34 mouse cellular contexts compared by ENCODE assay signal in genomic region chr11:103651426-103651825, GRCm38 (mm10). TPM values are rescaled to one million over a fixed set of nuclear protein-coding genes. Genes with fewer than 3 reads are reported as not detected.
A peak's percentile ranks its signal among the peaks of the same experiment; 100 is the strongest.
DNase-seq lines count a peak whose midpoint lies in the region; ATAC-seq and TF ChIP-seq lines count a peak whose summit lies in the region.
"Had no signal": no experiment of that assay in that cellular context is flagged by ENCODE, and none has a peak within 500 bp of the region (broad histone marks: within the 10 kb centered on the region; RNA-seq: fewer than 3 reads in every experiment).

No protein-coding gene starts in this region.

- H3K27ac ChIP-seq in forebrain, postnatal 0 days (ENCODE audit: low read depth, low read length) = no peak overlapping the region
- no peak overlapping the region for H3K27ac ChIP-seq in forebrain, embryonic 14.5 days (ENCODE audit: low read depth, low read length)
- H3K27ac ChIP-seq in intestine, embryonic 16.5 days (ENCODE audit: low read length) = no peak overlapping the region
- H3K27ac ChIP-seq: embryonic facial prominence, embryonic 13.5 days; forebrain, embryonic 12.5 days; hindbrain, embryonic 12.5 days; limb, embryonic 15.5 days; liver, embryonic 14.5 days; lung, embryonic 15.5 days; neural tube, embryonic 13.5 days had no signal

- H3K4me3 ChIP-seq in forebrain, postnatal 0 days (ENCODE audit: low read depth, low read length) = peak overlapping the region; percentile 43; the same call in 1 of the 2 replicates
- H3K4me3 ChIP-seq in forebrain, embryonic 14.5 days (ENCODE audit: low read depth, low read length) = no peak overlapping the region
- no peak overlapping the region for H3K4me3 ChIP-seq in intestine, embryonic 16.5 days (ENCODE audit: low read length)
- H3K4me3 ChIP-seq: embryonic facial prominence, embryonic 13.5 days; erythroblast, embryonic 14.5 days; forebrain, embryonic 12.5 days; heart, embryonic 12.5 days; hindbrain, embryonic 12.5 days; limb, embryonic 15.5 days; lung, embryonic 15.5 days; myocyte; neural tube, embryonic 13.5 days had no signal

- no peaks in the 10 kb centered on the region for H3K36me3 ChIP-seq in forebrain, postnatal 0 days (ENCODE audit: insufficient read depth)
- H3K36me3 ChIP-seq in forebrain, embryonic 14.5 days (ENCODE audit: control insufficient read depth, insufficient read depth, low read length) = no peaks in the 10 kb centered on the region
- no peaks in the 10 kb centered on the region for H3K36me3 ChIP-seq in intestine, embryonic 16.5 days (ENCODE audit: control insufficient read depth, insufficient read depth, low read length)
- H3K36me3 ChIP-seq: embryonic facial prominence, embryonic 13.5 days; forebrain, embryonic 12.5 days; heart, embryonic 12.5 days; hindbrain, embryonic 12.5 days; limb, embryonic 15.5 days; lung, embryonic 15.5 days; neural tube, embryonic 13.5 days had no signal

- H3K9me3 ChIP-seq in forebrain, postnatal 0 days (ENCODE audit: low read length) = no peaks in the 10 kb centered on the region
- H3K9me3 ChIP-seq in forebrain, embryonic 14.5 days (replicated peaks; ENCODE audit: control insufficient read depth, low read length) = no peaks in the 10 kb centered on the region
- H3K9me3 ChIP-seq in intestine, embryonic 16.5 days (ENCODE audit: control insufficient read depth, low read length) = no peaks in the 10 kb centered on the region
- H3K9me3 ChIP-seq: embryonic facial prominence, embryonic 13.5 days; forebrain, embryonic 12.5 days; heart, embryonic 12.5 days; hindbrain, embryonic 12.5 days; limb, embryonic 15.5 days; lung, embryonic 15.5 days; neural tube, embryonic 13.5 days had no signal

- H3K9ac ChIP-seq in forebrain, postnatal 0 days = no peak overlapping the region
- no peak overlapping the region for H3K9ac ChIP-seq in forebrain, embryonic 14.5 days (ENCODE audit: low read length)
- no peak overlapping the region for H3K9ac ChIP-seq in intestine, embryonic 16.5 days (ENCODE audit: low read depth, low read length)
- H3K9ac ChIP-seq: embryonic facial prominence, embryonic 13.5 days; forebrain, embryonic 12.5 days; heart, embryonic 12.5 days; hindbrain, embryonic 12.5 days; limb, embryonic 15.5 days; liver, embryonic 14.5 days; lung, embryonic 15.5 days; neural tube, embryonic 13.5 days had no signal

- peak overlapping the region; percentile 28; the same call in 1 of the 2 replicates for H3K4me2 ChIP-seq in forebrain, postnatal 0 days (ENCODE audit: low read depth)
- H3K4me2 ChIP-seq in forebrain, embryonic 14.5 days (ENCODE audit: low read length) = no peak overlapping the region
- no peak overlapping the region for H3K4me2 ChIP-seq in intestine, embryonic 16.5 days (ENCODE audit: low read depth, low read length)
- H3K4me2 ChIP-seq: embryonic facial prominence, embryonic 13.5 days; forebrain, embryonic 12.5 days; heart, embryonic 12.5 days; hindbrain, embryonic 12.5 days; limb, embryonic 15.5 days; lung, embryonic 15.5 days; neural tube, embryonic 13.5 days had no signal

- H3K27me3 ChIP-seq in forebrain, postnatal 0 days (ENCODE audit: insufficient read depth, low read length) = peaks cover 60% of the 10 kb centered on the region
- peaks cover 86% of the 10 kb centered on the region for H3K27me3 ChIP-seq in forebrain, embryonic 14.5 days (replicated peaks; ENCODE audit: control insufficient read depth, insufficient read depth, low read length)
- peaks cover 54% of the 10 kb centered on the region for H3K27me3 ChIP-seq in intestine, embryonic 16.5 days (replicated peaks; ENCODE audit: control insufficient read depth, insufficient read depth, low read length)

- intact Hi-C loops in left cerebral cortex, postnatal 10 days (cut with DNase I) = no loop called here
- intact Hi-C loops in left cerebral cortex, postnatal 25 days (cut with DNase I) = no loop called here

- TF ChIP-seq CTCF in forebrain, postnatal 0 days (IDR thresholded peaks at IDR 0.05; ENCODE audit: low read depth) = no peak

- WGBS in forebrain, postnatal 0 days = 78% methylated on average over 6 of the region's 6 CpGs
- WGBS in forebrain, embryonic 14.5 days = 80% methylated on average over 6 of the region's 6 CpGs
- 78% methylated on average over 6 of the region's 6 CpGs for WGBS in intestine, embryonic 16.5 days

- no peak for DNase-seq in forebrain, postnatal 0 days
- DNase-seq in forebrain, embryonic 14.5 days (ENCODE audit: low spot score) = no peak
- DNase-seq in left cerebral cortex, adult 11 months (ENCODE audit: low spot score) = peak; percentile 45
- DNase-seq in left cerebral cortex, postnatal 10 days (ENCODE audit: extremely low spot score in 1 of 2, low spot score in 2 of 2) = no peak
- peak; percentile 60 to 83 for DNase-seq in left cerebral cortex, postnatal 25 days (ENCODE audit: low spot score in 2 of 2)
- peak; percentile 44 for DNase-seq in telencephalon, adult 2 months (ENCODE audit: low read depth, low spot score)
- DNase-seq: adrenal gland, adult 8-10 months; cerebellum, adult 2 months; cerebellum, postnatal 25 days; embryo, embryonic 11 days; gastrocnemius, postnatal 25 days; heart, adult 18-20 months; heart, postnatal 10 days; kidney, adult 18-20 months; lung, postnatal 4 days; thymus, postnatal 36 days had no signal

- H3K4me1 ChIP-seq in forebrain, postnatal 0 days (ENCODE audit: insufficient read depth) = peaks cover 20% of the 10 kb centered on the region
- peaks cover 3% of the 10 kb centered on the region; the same call in 1 of the 2 replicates for H3K4me1 ChIP-seq in forebrain, embryonic 14.5 days (ENCODE audit: control insufficient read depth, insufficient read depth, low read length)
- H3K4me1 ChIP-seq in intestine, embryonic 16.5 days (ENCODE audit: control insufficient read depth, insufficient read depth, low read length) = peaks cover 12% of the 10 kb centered on the region

- no peak for ATAC-seq in forebrain, postnatal 0 days
- no peak for ATAC-seq in forebrain, embryonic 14.5 days
- no peak for ATAC-seq in intestine, embryonic 16.5 days
- ATAC-seq: activated CD4-positive, CD25-positive, alpha-beta regulatory T cell, adult 4 months; midbrain, embryonic 16.5 days had no signal

RNA-seq across cellular contexts. Expression of gene Rprml, which starts 2.1 kb away (rescaled TPM):
- total RNA-seq in forebrain, postnatal 0 days (2014; rRNA removed) = 44.8 and 56.6 TPM in 2 replicates
- 65.4 and 71.1 TPM in 2 replicates for polyA plus RNA-seq in forebrain, postnatal 0 days (2015; fragmentation: Nextera tagmentation; extraction: Ambion mirVana)
- polyA plus RNA-seq in forebrain, embryonic 14.5 days (2014; fragmentation: Nextera tagmentation; extraction: Ambion mirVana) = 2.3 and 3.2 TPM in 2 replicates
- 100 to 1,000 TPM; 111 to 117 TPM for total RNA-seq in left cerebral cortex, postnatal 10 days (2021)
- 10 to 100 TPM; 84.4 to 96.3 TPM for total RNA-seq in left cerebral cortex, postnatal 25 days (2021)
- polyA plus RNA-seq in intestine, embryonic 16.5 days (2015; fragmentation: Nextera tagmentation; extraction: Ambion mirVana) = 0.44 and 0.81 TPM in 2 replicates
- total RNA-seq: gastrocnemius, postnatal 25 days; heart, adult 18-20 months; heart, postnatal 10 days; megakaryocyte-erythroid progenitor cell, adult 5-6 weeks had no signal
- polyA plus RNA-seq: activated CD4-positive, CD25-positive, alpha-beta regulatory T cell, adult 4 months; erythroblast, embryonic 14.5 days; forebrain, embryonic 12.5 days; hindbrain, embryonic 12.5 days; kidney, embryonic 16.5 days; liver, embryonic 14.5 days; lung, embryonic 15.5 days; neural tube, embryonic 13.5 days; spleen, adult 2 months; stomach, embryonic 14.5 days had no signal

RNA-seq across cellular contexts. Expression of gene Lyzl6, which starts 12.7 kb away (rescaled TPM):
- not detected in 2 replicates for total RNA-seq in forebrain, postnatal 0 days (2014; rRNA removed)
- not detected in 2 replicates for polyA plus RNA-seq in forebrain, postnatal 0 days (2015; fragmentation: Nextera tagmentation; extraction: Ambion mirVana)
- not detected in 2 replicates for polyA plus RNA-seq in forebrain, embryonic 14.5 days (2014; fragmentation: Nextera tagmentation; extraction: Ambion mirVana)
- not detected for total RNA-seq in left cerebral cortex, postnatal 10 days (2021)
- not detected for total RNA-seq in left cerebral cortex, postnatal 25 days (2021)
- not detected in 2 replicates for polyA plus RNA-seq in intestine, embryonic 16.5 days (2015; fragmentation: Nextera tagmentation; extraction: Ambion mirVana)
- total RNA-seq: adrenal gland, adult 8-10 months; gastrocnemius, postnatal 25 days; heart, adult 18-20 months; heart, postnatal 10 days; megakaryocyte-erythroid progenitor cell, adult 5-6 weeks had no signal
- polyA plus RNA-seq: activated CD4-positive, CD25-positive, alpha-beta regulatory T cell, adult 4 months; cerebellum, adult 2 months; embryonic facial prominence, embryonic 13.5 days; erythroblast, embryonic 14.5 days; forebrain, embryonic 12.5 days; heart, embryonic 12.5 days; hindbrain, embryonic 12.5 days; kidney, embryonic 16.5 days; large intestine, adult 2 months; limb, embryonic 15.5 days; liver, embryonic 14.5 days; lung, embryonic 15.5 days; midbrain, embryonic 16.5 days; myocyte; neural tube, embryonic 13.5 days; spleen, adult 2 months; stomach, embryonic 14.5 days had no signal

RNA-seq across cellular contexts. Expression of gene Gm884, which starts 30.5 kb away (rescaled TPM):
- not detected in 2 replicates for total RNA-seq in forebrain, postnatal 0 days (2014; rRNA removed)
- polyA plus RNA-seq in forebrain, postnatal 0 days (2015; fragmentation: Nextera tagmentation; extraction: Ambion mirVana) = not detected in 2 replicates
- not detected in 2 replicates for polyA plus RNA-seq in forebrain, embryonic 14.5 days (2014; fragmentation: Nextera tagmentation; extraction: Ambion mirVana)
- total RNA-seq in left cerebral cortex, postnatal 10 days (2021) = under 1 TPM; 0.02 to 0.04 TPM
- not detected for total RNA-seq in left cerebral cortex, postnatal 25 days (2021)
- polyA plus RNA-seq in intestine, embryonic 16.5 days (2015; fragmentation: Nextera tagmentation; extraction: Ambion mirVana) = not detected in 2 replicates
- total RNA-seq: adrenal gland, adult 8-10 months; gastrocnemius, postnatal 25 days; heart, adult 18-20 months; heart, postnatal 10 days; megakaryocyte-erythroid progenitor cell, adult 5-6 weeks had no signal
- polyA plus RNA-seq: activated CD4-positive, CD25-positive, alpha-beta regulatory T cell, adult 4 months; cerebellum, adult 2 months; embryonic facial prominence, embryonic 13.5 days; erythroblast, embryonic 14.5 days; forebrain, embryonic 12.5 days; heart, embryonic 12.5 days; hindbrain, embryonic 12.5 days; kidney, embryonic 16.5 days; large intestine, adult 2 months; limb, embryonic 15.5 days; liver, embryonic 14.5 days; lung, embryonic 15.5 days; midbrain, embryonic 16.5 days; myocyte; neural tube, embryonic 13.5 days; spleen, adult 2 months; stomach, embryonic 14.5 days had no signal

RNA-seq across cellular contexts. Expression of gene Gosr2, which starts 46.3 kb away (rescaled TPM):
- 91.6 and 117 TPM in 2 replicates for total RNA-seq in forebrain, postnatal 0 days (2014; rRNA removed)
- 102 and 103 TPM in 2 replicates for polyA plus RNA-seq in forebrain, postnatal 0 days (2015; fragmentation: Nextera tagmentation; extraction: Ambion mirVana)
- polyA plus RNA-seq in forebrain, embryonic 14.5 days (2014; fragmentation: Nextera tagmentation; extraction: Ambion mirVana) = 105 and 106 TPM in 2 replicates
- 10 to 100 TPM; 71.8 to 76.4 TPM for total RNA-seq in left cerebral cortex, postnatal 10 days (2021)
- total RNA-seq in left cerebral cortex, postnatal 25 days (2021) = 10 to 100 TPM; 70.8 to 72.4 TPM
- polyA plus RNA-seq in intestine, embryonic 16.5 days (2015; fragmentation: Nextera tagmentation; extraction: Ambion mirVana) = 73.3 and 76.3 TPM in 2 replicates

Comparison
In these comparisons a context has a peak if more than half of its experiments do, and no peak if none do; other contexts are left out.
1. DNase-seq: peak in left cerebral cortex, adult 11 months (single experiment), left cerebral cortex, postnatal 25 days (2 of 2) and telencephalon, adult 2 months (single experiment); none in forebrain, postnatal 0 days (single experiment), forebrain, embryonic 14.5 days (single experiment) and left cerebral cortex, postnatal 10 days (0 of 2).